Mouse (Mus musculus) adrenal gland, postnatal 14 days (tissue): ENCODE measurements around the gene Zfp715. TPM values are rescaled to one million over a fixed set of nuclear protein-coding genes. Genes with fewer than 3 reads are reported as not detected.

ENCODE experiments used
- DNase-seq: peaks from one replicate; pipeline ENCODE4 v3.0.0; 2021; ENCODE audit warnings: mixed read lengths
- long read RNA-seq, 2 experiments: library from polyadenylated mRNA; stranded (forward); transcript quantifications; one replicate each; pipeline ENCODE4 v2.0.0; 2021
- total RNA-seq: library from RNA; stranded (reverse); gene quantifications from 2 replicates; pipeline ENCODE4 v1.2.3, GENCODE M21; 2021

Zfp715 gene
- 19.9 and 21.6 TPM in 2 replicates for total RNA-seq
- long read RNA-seq, experiment 1, full-length matches to known transcripts: 9 of 10 reads
- long read RNA-seq, experiment 1, partial matches to known transcripts: 0 of 10 reads
- long read RNA-seq, experiment 1, other reads (novel, unspliced or antisense): 1 of 10 reads
- long read RNA-seq, experiment 2, full-length matches to known transcripts: 3 of 12 reads
- long read RNA-seq, experiment 2, partial matches to known transcripts: 0 of 12 reads
- long read RNA-seq, experiment 2, other reads (novel, unspliced or antisense): 9 of 12 reads

DNA sequence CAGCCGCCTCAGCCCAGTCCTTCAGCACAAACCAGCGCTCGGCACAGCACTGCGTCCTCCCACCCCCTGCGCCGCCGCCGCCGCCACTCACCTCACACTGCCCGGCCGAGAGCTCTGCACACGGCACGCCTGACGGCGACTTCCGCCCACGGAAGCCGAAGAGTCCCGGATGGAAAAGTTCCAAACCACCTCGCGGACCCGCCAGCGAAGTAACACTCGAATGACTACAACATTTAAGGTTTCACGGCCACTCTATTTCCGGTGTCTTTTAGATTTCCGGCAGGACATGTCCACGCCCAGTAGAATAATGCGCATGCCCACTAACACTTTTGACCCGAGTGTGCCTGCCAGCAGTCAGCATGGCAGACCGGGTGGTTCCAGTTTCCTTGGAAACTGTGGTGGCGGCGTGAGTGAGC is at the start of gene Zfp715:
Zfp715 (minus strand) TSS at position 282 of the 416 bp plus-strand sequence.
- DNase-seq: peak; percentile 96

DNA sequence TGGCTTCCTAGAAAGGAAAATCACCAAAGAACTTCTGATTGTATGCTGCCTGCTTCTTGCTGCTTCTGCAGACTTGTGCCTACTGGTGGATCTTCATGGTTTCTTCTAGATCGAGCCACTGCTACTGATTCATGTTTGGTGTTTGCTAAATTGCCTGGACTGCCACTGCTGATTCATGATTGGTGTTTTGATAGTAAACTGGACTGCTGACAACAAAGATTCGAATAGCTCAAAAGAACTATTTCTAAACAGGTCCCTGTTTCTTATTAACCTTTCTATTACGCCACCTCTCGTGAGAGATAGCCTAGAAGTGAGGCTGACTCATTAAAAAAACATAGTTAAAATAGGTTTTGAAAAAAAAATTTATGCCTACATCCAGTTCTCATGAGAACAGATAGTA is 48.9 kb upstream of the Zfp715 start:
- DNase-seq: no peak

DNA sequence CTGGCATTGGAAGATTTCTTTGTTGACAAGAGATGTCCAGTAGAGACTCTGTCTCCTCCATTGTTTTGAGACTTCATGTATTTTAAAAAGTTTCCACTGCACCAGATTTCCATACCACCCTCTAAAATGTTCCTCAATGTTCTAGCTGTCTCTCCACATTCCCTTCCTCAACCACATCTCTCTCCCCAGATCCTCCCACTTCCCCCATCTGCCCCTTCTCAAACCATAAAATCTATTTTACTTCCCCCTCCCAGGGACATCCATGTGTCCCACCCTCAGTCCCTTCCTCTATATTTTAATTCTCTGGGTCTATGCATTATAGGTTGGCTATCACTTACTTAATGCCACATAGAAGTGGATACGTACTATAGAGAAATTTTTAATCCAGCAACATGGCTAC is 48.3 kb upstream of the Zfp715 start:
- no peak for DNase-seq

DNA sequence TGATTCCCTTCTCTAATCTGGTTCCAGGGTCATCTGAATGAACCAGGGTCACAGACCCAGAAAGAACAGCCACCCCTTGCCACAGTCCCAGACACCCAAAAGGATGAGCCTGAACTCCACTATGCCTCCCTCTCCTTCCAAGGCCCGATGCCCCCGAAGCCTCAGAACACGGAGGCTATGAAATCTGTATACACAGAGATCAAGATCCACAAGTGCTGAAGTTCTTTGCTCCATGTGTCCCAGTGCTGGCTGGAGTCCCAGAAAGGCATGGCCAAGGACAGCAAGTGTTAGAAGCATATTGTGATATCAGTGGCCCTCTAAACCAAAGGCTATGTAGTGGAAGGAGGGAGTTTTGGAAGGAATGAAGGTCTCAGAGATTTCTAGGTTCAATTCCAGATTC is 45.5 kb upstream of the Zfp715 start:
- DNase-seq: peak; percentile 66

DNA sequence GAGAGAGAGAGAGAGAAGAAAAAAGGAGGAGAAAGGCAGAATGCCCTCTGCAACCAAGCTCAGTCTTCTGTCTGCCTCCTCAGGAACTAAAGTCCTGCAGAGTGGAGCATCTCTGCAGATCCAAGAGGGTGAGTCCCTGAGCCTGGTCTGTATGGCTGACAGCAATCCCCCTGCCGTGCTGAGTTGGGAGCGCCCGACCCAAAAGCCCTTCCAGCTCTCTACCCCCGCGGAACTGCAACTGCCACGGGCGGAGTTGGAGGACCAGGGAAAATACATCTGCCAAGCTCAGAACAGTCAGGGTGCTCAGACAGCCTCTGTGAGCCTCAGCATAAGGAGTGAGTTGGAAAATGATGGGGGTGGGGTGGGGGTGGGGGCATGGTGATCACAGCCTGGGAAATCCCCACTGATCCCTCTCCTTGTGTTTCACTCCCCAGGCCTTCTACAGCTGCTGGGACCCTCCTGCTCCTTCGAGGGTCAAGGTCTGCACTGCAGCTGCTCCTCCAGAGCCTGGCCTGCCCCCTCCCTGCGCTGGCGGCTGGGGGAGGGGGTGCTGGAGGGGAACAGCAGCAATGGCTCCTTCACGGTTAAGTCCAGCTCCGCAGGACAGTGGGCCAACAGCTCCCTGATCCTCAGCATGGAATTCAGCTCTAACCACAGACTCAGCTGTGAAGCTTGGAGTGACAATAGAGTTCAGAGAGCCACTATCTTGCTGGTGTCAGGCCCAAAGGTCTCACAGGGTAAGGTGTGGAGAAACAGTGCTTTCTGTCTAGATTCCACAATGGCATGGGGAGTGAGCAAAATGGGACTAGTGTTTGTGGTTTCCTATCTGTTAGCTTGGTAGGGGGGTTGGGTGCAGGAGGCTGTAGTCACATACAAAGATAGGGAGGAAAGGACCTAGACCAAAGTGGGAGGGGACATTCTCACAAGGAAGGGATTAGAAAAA is 42.1 kb upstream of the Zfp715 start:
- DNase-seq: no peak

DNA sequence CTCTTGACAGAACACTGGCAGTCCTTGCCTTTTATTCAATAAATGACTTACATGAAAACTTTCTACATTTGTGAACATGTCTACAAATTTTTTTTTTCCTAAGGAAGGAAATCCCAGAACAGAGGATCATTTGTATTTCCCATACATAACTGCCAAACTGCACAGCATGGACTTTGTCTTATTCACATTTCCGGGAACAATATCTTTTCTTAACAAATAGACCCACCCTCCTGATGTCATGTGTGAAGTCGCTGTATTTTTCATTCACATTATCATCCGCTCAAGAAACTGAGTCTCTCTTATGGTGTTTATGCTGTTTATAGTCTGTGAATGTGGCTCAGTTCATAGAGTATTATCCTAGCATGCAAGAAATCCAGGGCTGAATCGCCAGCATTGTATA is 40.7 kb upstream of the Zfp715 start:
- no peak for DNase-seq

DNA sequence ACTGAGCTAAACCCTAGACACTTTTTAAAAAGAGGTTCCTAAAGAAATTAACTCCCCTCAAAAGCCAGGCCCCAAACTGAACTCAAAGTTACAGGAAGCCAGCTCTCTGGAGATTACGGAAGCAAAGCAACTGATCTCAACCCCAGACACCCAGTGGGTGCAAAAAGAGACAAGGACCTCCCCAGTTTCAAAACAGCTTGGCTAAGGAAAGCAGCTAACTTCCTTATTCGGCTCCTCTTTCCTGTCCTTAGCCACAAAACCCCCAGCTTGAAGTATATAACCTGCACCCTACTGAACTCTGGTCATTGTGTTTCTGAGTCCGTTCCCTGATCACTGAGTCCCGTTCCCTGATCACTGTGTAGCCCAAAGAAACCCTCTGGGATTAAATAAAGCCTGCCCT is 40.0 kb upstream of the Zfp715 start:
- DNase-seq: no peak

DNA sequence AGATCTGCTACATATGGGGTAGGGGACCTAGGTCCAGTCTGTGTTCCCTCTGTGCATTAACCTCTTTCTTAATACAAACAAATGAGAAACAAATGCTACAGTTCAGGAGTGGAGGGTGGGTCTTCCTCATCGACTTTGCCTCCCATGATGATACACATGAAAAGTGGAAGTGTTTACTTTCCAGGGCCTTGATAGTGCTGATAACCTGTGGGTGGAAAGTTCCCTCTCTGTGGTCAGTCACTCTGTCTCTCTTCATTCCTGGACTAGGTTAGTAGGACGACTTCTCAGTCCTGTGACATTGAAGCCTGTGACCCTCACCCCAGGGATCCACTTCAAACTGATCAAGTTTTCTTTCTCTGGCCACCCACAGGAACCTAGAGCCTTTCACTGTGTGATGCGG is 38.1 kb upstream of the Zfp715 start, which contains the start of gene Siglecf:
Siglecf (plus strand) TSS at position 188 of the 400 bp plus-strand sequence.
- no peak for DNase-seq

DNA sequence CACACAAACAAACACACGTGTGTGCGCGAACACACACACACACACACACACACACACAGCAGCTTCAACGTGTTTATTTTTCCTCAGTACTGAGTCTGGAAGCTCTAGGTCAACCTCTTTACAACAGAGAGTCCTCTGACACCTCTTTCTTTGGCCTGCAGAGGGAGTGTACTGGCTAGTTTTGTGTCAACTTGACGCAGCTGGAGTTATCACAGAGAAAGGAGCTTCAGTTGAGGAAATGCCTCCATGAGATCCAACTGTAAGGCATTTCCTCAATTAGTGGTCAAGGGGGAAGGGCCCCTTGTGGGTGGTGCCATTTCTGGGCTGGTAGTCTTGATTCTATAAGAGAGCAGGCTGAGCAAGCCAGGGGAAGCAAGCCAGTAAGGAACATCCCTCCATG is 36.5 kb upstream of the Zfp715 start:
- peak; percentile 10 for DNase-seq

DNA sequence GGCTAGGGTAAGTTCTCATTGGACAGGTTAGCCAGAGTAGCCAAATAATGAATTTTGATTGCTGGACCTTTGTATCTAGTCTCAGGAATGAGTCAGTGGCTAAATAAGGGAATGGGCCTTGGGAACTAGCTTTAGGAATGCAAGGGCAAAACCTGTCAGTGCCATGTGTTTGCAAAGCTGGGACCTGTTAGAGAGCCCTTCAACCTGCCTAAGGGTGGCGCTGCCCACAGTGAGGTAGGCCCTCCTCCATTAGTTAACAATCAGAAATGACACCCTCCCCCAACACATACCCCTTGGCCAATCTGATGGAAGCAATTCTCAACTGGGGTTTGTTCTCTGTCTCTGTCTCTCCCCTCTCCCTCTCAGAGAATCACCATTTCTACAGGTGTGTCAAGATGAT is 33.5 kb upstream of the Zfp715 start:
- DNase-seq: peak; percentile 37

DNA sequence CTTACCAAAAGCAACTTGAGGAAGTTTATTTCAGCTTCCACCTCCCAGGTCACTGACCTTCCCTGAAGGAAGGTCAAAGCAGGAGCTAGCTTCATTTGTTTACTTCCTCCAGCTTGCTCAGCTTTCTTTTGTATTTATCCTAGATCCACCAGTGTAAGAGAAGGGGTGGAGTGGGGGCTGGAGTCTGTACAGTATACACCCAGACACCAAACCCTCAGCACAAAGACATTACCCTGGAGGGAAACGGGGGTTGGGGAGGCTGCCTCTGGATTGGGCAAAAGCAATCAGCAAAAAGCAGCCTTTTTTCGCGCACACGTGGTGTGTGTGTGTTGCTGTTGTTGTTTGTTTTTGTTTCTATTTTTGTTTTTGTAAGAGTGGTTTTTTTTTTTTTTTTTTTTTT is 33.1 kb upstream of the Zfp715 start:
- no peak for DNase-seq

DNA sequence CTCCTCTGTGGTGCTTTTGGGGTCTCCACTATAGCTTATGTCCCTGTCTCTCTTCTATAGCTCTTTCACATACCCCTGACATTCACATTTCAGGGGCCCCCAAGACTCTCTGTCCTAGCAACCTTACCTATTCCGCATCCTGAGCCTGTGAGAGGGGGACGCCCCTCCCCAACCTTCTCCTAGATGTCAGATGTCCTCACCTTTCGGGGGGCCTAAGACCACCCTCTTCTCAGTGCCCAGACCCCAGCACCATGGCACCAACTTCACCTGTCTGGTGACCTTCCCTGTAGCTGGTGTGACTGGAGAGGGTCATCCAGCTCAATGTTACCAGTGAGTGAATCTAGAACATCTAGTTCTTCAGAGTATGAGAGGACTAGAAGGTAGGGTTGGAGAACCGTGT is 31.4 kb upstream of the Zfp715 start:
- DNase-seq: no peak

DNA sequence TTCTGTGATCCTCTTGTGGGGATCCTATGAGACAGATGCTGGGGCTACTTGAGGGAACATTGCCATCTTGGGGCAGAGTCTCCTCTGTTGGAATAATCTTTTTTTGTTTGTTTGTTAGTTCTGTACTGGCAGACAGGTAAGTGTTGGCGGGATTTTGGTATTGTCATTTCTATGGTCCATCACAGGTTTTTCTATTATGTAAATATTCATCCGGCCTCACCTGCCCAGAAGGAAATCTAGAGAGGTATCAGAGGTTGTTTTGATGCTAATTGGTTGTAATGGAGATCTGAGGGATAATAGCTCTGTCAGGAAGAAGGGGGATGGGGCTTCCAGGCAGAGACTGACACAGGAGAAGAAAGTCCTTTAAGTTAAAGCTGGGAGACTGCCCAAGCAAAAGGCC is 30.9 kb upstream of the Zfp715 start:
- no peak for DNase-seq

DNA sequence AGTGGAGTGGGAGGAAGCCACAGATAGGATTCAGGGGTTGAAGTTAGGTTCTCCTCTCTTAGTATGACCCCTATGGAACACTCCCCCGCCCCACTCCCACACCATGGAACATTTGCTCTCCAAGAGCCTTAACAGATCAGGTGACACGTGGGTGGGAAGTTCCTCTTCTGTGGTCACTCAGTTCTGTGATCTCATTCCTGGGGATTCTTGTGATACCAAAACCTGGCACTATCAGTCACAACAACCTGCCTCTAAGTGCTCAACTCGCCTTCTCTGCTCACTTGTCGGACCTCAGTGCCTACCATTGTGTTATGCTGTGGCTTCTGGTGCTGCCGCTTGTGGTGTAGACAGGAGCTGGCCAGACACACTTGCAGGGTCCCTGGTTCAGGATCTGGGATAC is 30.1 kb upstream of the Zfp715 start:
- DNase-seq: no peak

DNA sequence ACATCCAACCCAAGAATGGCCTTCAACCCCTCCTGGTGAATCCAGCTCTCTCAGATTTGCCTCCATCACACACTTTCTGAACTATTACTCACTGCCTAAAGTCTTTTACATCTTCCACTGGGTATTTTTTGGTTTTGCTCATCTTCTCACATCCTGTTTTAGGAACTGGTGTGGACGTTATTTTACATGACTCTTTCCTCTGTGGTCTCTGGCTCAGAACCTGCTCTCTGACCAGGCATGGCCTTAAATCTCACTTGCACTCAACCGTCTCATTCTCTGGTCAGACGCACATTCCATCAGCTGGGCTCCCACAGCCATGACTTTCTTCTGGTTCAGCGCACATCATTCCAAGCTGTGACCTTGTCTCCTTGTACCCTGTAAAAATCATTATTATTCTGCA is 27.7 kb upstream of the Zfp715 start:
- no peak for DNase-seq

DNA sequence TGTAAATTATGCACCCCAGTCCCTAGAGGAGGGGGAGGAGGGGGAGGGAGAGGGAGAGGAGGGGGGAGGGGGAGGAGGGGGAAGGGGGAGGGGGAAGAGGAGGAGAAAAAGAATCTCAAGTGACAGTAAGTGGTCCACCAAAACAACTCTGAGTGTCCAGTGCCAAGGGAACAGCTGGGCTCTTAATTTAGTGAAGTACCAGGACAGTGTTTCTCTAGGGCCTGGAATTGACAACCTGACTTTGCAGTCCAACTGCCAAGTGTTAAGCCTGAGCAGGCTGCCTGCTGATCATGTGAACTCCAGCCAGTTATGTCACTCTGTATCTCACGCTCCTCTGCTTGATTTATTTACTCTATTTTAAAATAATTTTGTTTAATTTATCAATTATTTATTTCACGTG is 20.8 kb upstream of the Zfp715 start:
- no peak for DNase-seq

DNA sequence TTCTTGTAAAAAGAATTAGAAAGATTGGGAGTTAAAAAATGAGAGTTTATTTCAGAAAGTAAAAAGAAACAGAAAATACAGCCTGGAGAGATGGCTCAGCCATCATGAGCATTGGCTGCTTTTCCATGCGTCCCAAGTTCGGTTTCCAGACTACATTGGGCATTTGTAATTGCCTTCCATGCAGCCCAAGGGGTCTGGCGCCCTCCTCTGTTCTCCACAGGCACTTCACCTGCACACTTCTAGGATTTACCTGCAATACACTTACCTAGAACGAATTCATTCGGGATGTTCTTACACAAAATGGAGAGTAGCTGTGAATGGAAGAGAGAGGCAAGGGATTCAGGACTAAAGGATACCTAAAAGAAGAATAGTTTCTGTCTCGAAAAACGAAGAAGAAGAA is 20.1 kb upstream of the Zfp715 start:
- peak; percentile 60 for DNase-seq

DNA sequence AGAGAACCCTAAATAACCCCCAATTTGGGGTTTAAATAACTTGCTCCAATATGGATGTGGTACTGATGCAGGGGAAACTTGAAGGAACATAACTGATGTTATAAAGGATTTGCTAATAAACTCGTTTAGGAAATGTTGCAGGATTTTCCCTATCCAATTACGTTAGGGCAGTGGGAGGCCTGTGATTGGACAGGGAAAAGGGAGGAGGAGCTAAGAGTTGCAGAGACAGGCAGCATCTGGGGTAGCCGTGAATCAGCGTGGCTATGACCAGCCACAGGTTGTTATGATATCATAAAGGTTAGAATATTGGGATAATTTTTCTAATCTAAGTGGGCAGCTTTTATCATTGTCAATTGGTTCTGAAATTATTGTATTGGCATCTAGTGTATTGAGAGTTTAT is 15.0 kb upstream of the Zfp715 start:
- DNase-seq: no peak

DNA sequence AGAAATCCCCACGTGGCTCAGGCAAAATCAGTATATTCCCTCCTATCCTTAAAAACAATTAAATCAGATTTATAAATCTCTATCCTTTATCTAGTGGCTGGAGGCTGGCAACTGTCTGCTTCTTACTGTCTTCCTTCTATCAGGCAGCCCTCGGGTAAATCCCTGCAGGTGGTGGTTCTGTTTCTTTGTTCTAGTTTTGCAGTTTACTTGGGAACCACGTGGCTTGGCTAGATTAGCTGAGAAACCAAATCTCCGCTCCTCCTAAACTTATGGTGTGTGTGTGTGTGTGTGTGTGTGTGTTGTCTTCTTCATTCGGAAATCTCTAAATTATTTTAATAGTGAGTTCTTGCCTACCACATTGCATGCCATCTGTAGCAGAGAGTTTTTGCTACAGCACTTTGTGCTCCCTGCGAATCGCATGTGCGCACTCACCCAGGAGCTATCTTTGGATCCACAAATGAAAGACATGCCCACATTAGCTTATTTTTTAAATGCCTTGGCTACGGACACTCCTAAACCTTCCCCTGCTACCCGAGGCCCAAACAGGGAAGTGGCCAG is 13.2 kb upstream of the Zfp715 start:
- DNase-seq: no peak

DNA sequence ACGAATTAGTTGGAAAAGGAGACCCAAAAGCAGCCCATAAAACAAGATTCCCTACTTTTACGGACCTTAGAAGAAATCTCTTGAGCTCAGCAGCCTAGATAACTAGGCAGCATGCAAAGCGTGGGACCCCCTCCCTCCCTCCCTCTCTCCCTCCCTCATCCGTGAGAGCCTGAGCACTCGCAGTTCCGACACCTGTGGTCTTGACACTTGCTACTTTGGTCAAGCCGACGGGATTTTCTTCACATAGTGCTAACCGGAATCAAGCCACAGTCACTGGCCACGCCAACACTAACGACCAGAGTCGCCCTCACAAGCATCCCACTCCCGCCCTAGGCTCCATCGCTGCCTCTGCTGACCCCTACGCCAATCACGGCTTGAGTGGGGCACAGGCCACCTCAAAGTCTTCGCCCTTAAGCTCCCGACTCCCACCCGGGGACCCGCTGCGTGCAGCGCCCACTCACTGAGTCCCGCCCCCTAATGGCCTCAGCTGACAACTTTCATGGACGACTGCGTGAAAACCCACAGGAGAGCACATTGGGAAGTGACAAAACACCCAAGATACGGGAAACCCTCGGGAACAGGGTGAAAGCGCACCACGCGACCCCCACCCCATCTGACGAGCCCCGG is 595 bp downstream of the Zfp715 start:
- no peak for DNase-seq

DNA sequence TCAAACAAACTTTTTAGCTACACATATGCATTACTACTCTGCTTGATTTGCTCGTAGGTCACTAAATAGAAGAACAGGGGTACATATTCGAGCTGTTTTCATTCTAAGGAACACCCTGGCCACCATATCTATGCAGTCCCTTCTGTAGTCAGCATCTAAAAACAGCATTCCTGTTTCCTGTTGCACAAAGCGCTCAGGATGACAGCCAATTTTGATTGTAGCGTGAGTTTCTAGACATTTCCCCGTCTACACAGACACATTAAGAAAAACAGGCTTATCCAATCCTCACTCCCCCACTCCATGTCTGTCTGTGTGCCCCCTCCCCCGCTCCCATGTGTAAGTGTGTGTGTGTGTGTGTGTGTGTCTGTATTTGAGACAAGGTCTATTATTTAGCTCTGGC is 1.5 kb downstream of the Zfp715 start:
- DNase-seq: peak; percentile 5

DNA sequence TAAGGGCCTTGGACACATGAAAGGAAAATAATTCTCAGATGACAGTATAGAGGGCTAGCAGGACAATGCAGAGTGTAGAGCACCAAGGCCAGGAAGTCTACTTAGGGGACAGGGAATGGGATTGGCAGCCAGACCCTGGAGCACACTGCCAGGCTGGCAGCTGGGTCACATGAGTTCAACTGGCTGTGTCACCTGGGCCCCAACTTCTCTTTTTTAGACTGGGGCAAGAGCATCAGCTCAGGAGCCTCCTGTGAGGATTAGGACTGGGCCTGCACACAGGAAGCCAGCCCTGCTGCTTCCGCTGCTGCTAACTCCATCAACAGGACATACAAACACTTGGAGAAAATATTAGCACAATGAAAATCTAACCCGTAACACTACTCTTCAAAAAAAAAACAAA is 4.0 kb downstream of the Zfp715 start:
- DNase-seq: peak; percentile 36

DNA sequence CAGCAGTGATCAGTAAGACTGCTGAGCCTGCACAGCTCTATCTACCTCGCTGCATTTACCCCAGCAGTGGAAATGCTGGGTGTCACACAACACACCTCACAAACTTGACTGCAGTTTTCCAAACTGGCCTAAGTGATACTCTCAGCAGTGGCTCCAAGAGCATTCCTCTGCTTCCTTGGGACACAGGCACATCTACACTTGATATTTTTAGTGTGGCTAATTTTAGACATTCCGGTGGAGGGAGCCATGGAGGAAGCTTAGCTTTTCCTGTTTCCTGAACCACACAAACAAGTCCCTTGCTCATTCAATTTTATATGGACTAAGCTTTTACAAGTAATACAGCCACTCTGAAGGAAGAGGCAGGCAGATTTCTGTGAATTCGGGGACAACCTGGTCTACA is 7.9 kb downstream of the Zfp715 start:
- DNase-seq: no peak
